Comparison of ENCODE assay signal across 12 mouse cellular contexts in the genomic region with DNA sequence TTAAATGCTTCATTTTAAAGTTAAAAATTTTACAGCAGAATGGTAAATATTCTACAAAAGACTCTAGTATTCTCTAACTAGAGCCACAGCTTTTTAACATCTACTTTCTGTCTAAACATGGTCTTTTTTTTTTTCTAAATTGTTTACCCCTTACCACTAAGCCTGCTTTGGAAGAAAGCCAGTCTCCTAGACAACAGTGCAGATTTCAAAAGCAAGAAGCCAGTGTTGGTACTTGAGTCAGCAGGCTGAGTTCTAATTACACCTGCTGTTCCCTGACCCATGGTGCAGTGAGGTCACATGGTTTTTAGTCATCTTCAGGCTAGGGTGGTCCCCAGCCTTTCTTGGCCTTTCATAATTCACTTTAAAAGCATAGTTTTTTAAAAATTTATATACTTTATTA.
"Had no signal": no experiment of that assay in that cellular context is flagged by ENCODE, and none has a peak within 500 bp of the region (broad histone marks: within the 10 kb centered on the region; RNA-seq: fewer than 3 reads in every experiment).

No protein-coding gene starts in this region.

- H3K27me3 ChIP-seq: limb, embryonic 13.5 days; lung, embryonic 15.5 days; neural tube, embryonic 15.5 days had no signal

- H3K4me3 ChIP-seq: limb, embryonic 13.5 days; lung, embryonic 15.5 days; midbrain, embryonic 12.5 days; myocyte; neural tube, embryonic 15.5 days had no signal

- H3K4me2 ChIP-seq: limb, embryonic 13.5 days; lung, embryonic 15.5 days; midbrain, embryonic 12.5 days; neural tube, embryonic 15.5 days had no signal

- H3K9me3 ChIP-seq: limb, embryonic 13.5 days; lung, embryonic 15.5 days; midbrain, embryonic 12.5 days; neural tube, embryonic 15.5 days had no signal

- DNase-seq: kidney, adult 9 months; kidney, postnatal 36 days; left cerebral cortex, postnatal 4 days; right cerebral cortex, adult 18-20 months; right cerebral cortex, postnatal 25 days had no signal

- H3K27ac ChIP-seq: kidney, postnatal 0 days; limb, embryonic 13.5 days; liver, embryonic 14.5 days; lung, embryonic 15.5 days; midbrain, embryonic 12.5 days; neural tube, embryonic 15.5 days had no signal

- H3K36me3 ChIP-seq: limb, embryonic 13.5 days; lung, embryonic 15.5 days; midbrain, embryonic 12.5 days; neural tube, embryonic 15.5 days had no signal

- H3K4me1 ChIP-seq: neural tube, embryonic 15.5 days had no signal

- H3K9ac ChIP-seq: limb, embryonic 13.5 days; liver, embryonic 14.5 days; lung, embryonic 15.5 days; midbrain, embryonic 12.5 days; neural tube, embryonic 15.5 days had no signal
